Mouse (Mus musculus) lung, postnatal 36 days (tissue): ENCODE data around the gene Fam126a.

Experiments
- DNase-seq: peaks from one replicate; pipeline ENCODE4 v3.0.0; 2022; ENCODE audit warnings: mixed read lengths

The Fam126a gene

DNA sequence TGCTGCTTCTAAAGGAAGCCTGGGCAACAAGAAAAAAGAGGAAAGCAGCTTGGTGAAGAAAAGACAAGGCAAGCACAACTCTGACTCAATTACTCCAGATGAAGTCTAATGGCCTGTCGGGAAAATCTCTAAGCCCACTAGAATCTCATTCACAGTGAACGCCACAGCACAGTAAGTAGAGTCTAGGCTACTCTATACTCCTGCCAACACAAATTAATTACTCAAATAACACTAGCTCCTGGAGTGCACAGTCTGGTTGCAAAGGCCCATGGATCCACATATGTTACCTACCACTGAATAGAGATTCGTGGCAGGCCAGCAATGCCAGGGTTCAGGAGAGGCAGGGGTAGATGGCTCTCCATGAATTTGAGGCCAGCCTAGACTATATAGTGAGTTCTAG lies 40.5 kb downstream of the Fam126a start:
- DNase-seq = no peak

- no peak for DNase-seq
Observed at GRCm38 (mm10) chr5:23987792-23988191, 42.7 kb downstream of the Fam126a start.

DNA sequence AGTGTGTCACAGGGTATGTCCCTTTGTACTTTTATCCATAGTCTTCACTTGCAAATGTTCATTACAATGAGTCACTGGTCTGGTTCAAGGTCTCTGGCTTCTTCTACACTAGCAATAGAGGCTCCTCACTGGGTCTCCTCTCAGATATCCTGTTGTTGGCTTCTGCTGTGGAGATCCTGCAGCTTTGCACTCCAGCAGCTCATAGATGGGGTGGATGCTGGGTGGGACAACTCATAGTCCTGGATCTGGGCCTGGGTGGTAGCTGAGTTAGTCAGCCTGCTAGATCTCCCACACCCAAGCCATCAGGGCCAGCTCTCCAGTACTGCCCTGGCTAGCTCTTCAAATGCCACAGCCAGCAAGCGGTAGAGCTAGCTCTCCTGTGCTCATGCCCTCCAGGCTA lies 48.4 kb downstream of the Fam126a start:
- DNase-seq = peak; percentile 63

DNA sequence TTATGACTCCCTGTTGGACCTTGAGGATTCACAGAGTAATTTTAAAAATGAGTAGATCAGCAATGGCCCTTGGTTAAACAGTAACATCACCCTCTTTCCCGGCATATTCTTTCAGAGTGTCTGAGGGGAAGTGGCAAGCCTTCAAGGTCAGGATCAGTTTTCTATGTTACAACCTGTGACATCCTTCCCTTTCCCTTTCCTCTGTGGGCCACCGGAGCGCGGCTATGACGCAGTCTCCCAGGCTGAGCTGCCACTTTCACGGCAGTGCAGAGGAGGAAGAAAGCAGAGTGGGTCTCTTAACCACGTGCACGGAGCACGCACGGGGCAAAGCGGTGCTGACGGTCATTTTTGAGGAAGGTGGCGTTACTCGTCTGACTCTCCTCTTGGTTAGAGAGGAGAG lies 52.0 kb downstream of the Fam126a start:
- no peak for DNase-seq

DNA sequence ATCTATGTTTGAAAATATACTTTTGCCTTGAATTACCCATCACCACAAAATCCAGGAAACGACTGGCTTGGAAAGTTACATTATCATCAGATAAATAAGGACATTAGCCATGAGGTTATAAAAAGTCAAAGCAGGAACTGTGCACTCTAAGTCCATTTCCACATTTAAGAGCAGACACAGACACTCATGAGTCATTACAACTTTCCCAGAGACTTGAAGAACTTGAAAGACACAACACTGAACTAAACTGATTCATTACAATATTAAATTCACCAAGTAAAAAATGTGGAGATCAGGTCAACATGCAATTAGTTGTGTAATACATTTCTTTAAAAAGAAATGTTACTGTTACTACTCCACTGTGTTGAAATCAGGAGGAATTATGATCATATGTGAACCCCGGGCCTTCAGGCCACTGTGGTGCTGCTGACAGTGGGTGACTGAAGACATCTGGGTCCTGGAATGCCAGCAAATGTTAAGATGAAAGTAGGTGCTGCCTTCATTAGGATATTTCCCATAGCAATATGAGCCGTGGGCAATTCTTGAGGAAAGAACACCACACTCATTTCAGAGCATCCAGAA lies 55.4 kb downstream of the Fam126a start:
- peak; percentile 30 for DNase-seq

GRCm38 (mm10) chr5:23967705-23968104 lies 62.8 kb downstream of the Fam126a start:
- peak; percentile 68 for DNase-seq

- no peak for DNase-seq
Observed at GRCm38 (mm10) chr5:23964599-23965165, 65.8 kb downstream of the Fam126a start.

DNA sequence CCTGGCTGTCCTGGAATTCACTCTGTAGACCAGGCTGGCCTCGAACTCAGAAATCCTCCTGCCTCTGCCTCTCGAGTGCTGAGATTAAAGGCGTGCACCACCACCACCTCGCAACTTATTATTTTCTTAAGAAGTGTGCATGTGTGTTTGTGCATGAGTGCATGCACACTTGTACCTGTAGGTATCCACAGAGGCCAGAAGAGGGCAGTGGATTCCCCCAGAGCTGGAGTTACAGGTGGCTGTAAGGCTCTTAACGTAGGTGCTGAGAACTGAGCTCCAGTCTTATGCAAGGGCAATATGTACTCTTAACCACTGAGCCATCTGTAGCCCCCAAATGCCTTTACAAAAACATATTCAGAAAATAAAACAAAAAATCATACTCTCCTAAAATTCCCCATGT lies 77.4 kb downstream of the Fam126a start:
- no peak for DNase-seq

GRCm38 (mm10) chr5:23948071-23948470 lies 82.4 kb downstream of the Fam126a start:
- DNase-seq = no peak

DNA sequence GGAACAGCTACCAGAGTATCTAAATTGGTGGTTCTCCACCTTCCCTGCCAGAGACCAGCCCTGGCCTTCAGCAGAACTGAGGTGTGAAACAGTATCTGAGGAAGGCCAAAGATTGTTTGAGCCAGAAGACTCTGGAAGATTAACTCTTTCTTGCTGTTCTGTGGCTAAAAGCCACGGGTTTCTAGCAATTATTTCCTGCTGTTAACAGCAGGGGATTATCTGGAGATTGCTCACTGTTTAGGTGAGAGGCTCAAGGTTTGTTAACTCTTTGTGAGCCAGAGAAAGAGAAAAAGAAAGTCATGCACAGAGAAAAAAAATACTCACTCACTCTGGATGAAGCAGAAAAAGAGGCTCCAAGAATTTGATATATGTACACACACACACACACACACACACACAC lies 85.4 kb downstream of the Fam126a start:
- DNase-seq = no peak

DNA sequence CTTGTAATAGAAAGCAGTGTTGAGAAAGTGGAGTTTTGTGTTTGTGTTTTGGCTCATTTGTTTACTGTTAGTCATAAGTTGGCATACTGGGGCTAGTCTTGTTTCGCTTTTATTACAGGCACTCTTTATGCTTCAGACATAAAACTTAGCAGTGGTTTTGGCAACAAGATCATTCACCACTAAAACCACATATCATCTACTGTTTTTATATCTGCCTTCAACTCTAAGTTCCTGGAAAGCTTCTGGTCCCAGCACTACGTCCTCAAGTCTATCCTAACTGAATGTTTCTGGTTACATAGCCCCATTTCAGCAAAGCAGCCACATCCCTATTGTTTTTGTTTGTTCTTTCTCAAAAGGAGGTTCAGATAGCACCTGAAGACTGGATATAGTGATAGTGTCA lies 87.0 kb downstream of the Fam126a start:
- DNase-seq = no peak

GRCm38 (mm10) chr5:23923481-23924165 lies 106.9 kb downstream of the Fam126a start:
- DNase-seq = no peak

DNA sequence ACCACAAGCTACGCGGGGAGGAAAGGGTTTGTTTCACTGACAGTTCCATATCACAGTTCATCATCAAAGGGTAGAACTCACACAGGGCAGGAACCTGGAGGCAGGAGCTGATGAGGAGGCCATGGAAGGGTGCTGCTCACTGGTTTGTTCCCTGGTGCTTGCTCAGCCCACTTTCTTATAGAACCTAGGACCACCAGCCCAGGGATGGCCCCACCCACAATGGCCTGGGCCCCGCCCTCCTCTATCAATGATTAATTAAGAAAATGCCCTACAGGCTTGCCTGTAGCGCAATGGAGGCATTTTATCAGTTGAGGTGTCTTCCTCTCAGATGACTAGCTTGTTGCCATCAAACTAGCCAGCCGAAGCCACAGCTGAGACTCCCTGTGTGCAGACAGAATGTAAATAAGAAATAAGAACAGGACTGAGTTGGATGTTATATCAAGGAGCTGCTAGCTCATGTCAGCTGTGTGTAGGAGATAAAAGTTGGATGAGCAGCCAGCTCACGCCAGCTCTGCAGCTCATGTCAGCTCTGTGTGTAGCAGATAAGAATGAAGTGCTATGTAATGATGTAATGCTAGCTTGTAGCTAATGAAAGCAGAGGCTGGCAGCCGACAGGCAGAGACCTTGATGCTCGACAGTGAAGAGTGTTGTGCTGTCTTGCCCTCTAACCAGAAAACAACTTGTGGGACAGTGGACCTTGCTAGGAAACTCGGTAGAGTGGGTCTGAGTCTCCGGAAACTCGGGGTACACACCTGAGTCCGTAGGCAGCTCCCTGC lies 107.8 kb downstream of the Fam126a start:
- no peak for DNase-seq

- no peak for DNase-seq
Observed at GRCm38 (mm10) chr5:23921316-23921715, 109.2 kb downstream of the Fam126a start.

GRCm38 (mm10) chr5:23919892-23920731 lies 110.4 kb downstream of the Fam126a start:
- peak; percentile 46 for DNase-seq

DNA sequence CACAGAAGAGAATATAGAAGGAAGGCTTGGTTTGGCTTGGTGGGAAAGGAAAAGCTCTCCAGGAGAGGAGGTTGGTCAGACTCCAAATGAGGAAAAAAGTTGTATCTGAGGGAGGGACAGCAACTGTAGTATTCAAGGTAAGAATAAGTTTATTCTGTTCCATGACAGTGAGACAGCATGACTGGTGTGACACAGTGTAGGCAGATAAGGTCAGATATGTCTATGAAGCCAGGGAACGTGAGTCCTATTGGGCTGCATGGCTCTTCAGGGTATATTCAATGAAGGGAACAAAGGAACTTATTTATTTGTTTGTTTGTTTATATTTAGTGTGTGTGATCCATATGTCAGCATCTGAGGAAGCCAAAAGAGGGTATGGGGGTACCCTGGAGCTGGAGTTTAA lies 113.2 kb downstream of the Fam126a start:
- no peak for DNase-seq

DNA sequence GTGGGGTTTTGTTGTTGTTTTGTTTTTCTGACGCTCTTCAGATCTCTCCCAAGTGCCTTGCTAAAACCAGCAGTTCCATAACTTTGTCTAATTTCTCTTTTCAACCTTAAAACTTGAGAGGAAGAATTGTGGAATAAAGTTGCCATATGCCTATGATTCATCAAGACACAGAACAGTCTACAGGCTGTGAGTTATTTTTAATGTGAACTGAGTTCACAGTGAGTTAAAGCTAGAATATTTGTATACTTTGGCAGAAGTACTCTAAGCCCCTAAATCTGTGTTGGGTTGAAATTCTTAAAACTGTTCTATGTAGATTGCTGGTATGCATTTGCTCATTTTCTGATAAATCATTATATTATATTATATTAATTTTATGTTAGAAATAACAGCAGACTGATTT lies 118.9 kb downstream of the Fam126a start:
- no peak for DNase-seq

DNA sequence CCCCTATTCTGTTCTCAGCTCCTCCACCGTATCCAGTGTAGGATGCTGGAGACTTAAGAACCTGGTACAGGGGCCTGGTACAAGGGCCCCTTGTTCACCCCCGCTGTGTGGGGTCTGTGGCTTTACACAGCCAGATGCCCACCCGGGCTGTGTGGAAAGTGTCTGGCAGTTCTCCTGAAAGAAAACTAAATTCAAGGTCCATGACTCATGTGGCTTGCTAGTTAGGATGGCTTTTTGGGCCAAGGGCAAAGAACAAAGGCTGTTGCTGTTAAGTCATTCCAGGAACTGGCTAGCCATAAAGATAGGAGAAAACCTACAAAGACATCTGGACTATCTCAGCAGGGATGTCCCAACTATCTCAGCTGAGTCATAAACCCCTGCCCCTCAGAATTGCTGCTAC lies 121.2 kb downstream of the Fam126a start:
- DNase-seq = no peak

DNA sequence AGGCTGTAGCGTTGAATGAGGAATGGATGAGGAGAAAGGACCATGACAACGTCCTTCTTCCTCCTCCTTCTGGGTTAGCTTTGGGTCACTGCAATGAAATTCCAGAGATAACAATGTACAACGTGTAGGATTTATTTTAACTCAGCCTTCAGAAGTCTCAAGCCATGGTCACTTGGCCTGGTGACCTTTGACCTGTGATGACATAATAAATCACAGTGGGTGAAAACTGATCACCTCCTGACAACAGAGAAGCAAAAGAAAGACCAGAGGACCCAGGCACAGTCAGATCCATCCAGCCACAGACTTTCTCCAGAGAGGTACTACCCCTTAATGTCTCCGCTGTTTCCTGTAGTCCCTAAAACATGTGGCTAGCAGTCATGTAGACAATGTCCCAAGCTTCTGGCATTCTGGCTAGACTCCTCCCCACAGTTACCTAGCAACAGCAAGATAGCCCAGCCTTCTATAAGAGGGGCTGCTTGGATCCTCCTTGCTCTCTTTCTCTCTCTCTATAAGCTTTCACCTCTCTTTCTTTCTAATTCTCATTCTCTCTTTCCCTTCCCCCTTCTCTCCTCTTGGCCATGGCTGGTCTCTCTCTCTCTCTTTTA lies 121.9 kb downstream of the Fam126a start:
- no peak for DNase-seq

- no peak for DNase-seq
Observed at GRCm38 (mm10) chr5:23902221-23902620, 128.3 kb downstream of the Fam126a start.

DNA sequence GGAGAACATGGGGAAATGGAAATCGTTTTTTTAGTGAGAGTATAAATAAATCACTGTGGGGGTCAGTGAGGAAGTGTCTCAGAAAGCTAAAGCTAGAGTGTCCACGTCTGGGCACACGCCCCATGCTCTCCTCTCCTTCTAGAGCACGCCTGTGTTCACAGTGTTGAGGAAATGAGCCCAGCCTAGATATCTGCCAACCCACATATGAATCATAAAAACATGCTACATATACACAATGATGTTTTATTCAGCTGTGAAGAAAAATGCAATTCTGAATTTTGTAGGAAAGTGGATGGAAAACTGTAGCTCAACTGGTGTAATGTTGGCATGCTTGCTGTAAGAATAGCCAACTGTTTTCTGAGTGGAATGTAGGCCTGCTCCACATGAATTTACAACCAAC lies 130.3 kb downstream of the Fam126a start:
- no peak for DNase-seq
